Mouse (Mus musculus) layer of hippocampus, adult 9-11 months (tissue): ENCODE data around the gene Scaf8.

Source experiments
- DNase-seq: peaks from one replicate; pipeline ENCODE4 v3.0.0; 2022

The Scaf8 gene

DNA sequence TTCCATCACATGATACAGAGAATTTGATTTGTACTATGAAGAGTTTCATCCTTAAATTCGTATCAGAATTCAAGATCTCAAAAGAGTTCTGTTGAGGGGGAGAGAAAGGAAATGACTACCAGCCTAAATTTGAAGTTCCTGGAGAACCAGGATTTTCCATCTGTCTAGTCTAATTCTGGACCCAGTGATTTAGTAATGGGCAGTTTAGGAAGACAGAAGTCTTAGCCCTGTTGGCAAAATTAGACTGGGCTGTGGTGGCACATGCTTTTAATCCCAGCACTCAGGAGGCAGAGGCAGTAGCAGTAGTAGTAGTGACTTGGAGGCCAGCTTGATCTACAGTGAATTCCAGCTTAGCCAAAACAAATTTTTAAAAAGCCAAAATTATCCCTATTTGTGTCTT, 93.7 kb downstream of the Scaf8 start:
- no peak for DNase-seq

DNA sequence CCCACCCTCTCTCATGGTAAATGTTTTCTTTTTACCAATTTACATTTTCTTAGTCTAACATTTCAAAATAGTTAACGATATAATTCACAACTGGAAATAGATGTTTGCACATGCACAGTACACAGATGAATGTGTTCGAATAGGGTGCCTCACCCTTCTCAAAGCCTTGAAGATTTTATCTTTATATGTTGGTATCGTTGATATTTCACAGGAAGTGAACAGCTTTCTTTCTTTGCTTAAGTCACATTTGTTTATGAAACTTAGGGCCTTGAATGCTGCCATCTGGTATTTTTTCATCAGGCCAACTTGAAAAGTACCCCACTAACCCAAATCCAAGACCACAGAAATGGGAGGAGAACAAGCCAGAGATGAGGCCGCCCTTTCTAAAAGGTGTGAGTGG, 94.8 kb downstream of the Scaf8 start:
- DNase-seq, result no peak

DNA sequence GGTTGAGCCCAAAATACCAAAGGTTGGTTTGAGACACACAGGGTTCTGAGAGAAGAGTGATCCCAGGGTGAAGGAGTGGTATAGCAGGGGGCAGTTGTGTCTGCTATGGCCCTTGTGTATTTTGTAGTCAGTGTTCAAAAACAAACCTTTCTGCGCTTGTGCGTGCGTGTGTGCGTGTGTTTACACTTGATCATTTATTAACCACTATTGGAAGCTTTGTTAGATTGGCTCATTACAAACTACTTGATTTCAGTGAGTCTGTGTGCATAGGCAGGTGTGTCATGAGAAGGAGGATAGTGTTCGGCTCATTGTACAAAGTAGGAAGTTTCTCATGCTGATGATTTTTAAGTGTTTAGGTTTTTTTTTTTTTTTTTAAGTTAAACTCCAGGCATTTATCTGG, 95.4 kb downstream of the Scaf8 start:
- DNase-seq, result no peak

DNA sequence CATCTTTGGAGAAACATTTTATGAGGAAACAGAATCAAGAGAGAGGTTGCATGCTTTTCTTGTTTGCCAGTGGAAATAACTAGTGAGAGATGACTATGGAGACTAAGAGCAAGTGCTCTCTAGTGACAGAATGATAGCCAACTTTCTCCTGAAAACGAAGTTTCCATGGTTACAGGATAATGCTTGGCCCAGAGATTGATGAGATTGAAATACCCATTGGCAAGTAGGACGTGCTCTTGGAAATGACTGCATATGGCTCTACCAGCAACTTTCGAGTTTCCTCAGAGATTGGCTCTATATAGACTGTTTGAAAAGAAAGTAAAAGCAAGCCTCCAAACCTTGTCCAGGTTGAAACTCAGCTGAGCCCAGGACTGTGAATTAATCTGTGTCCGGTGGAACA, 97.3 kb downstream of the Scaf8 start:
- no peak for DNase-seq

- no peak for DNase-seq
Measured at GRCm38 (mm10) chr17:3212886-3213285, 98.1 kb downstream of the Scaf8 start.

GRCm38 (mm10) chr17:3214852-3215251, 100.1 kb downstream of the Scaf8 start:
- no peak for DNase-seq

GRCm38 (mm10) chr17:3217023-3217422, 102.3 kb downstream of the Scaf8 start:
- no peak for DNase-seq

DNA sequence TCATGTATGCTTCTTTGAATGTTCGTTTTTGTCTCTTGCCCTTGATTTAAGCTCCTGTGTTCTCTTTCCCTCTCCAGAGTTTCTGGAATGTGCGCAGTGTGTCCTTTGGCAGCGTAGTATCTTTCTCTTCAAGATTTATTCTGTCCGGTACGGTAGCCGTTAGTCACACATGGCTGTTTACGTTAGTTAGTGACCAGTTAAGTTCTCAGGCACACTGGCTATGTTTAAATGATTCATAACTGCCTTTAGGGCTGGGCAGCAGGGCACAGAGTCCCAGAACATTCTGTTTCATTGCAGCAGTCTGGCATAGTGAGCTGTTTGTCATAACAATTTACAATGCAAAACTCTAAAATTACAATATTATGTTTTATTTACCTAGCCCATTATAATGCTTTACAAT, 103.6 kb downstream of the Scaf8 start:
- no peak for DNase-seq

- peak; percentile 84 for DNase-seq
Measured at GRCm38 (mm10) chr17:3218916-3219315, 104.1 kb downstream of the Scaf8 start.

DNA sequence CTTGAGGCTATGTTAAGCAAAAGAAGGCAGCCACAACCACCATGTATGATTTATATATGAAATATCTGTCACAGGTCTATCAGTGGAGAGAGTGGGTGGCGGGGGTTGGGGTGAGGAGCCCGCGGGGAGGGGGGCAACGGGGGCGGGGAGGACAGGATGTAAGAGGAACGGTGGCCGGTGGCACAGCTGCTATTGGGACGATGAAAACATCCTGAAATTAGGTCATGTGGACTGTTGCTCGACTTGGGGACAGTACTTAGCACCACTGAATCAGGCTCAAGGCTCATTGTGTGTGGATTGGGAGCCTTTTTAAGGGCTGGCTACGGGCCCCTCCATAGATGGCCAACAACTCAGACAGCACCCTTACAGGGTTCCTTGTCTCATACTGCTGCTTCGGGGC, 105.4 kb downstream of the Scaf8 start:
- DNase-seq, result no peak

DNA sequence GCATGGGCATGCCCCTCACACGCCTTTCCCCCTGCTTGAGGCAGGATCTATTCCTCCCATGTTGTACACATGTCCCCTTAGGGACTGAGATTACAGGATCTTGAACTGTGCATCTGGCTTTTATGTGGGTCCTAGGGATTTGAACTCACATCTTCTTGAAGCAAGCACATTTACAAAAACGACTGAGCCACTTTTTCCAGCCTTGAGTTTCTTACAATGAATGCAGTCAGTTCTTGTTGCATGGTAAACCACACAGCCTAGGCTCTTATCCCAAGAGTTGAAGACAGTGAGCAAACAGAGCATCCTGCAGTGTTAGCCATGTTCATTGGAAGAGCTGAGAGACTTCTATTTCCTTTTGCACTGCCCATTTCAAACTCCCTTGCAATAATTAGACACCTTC, 108.3 kb downstream of the Scaf8 start:
- DNase-seq, result no peak

- no peak for DNase-seq
Measured at GRCm38 (mm10) chr17:3223721-3224120, 108.9 kb downstream of the Scaf8 start.

GRCm38 (mm10) chr17:3224383-3225106, 109.8 kb downstream of the Scaf8 start:
- DNase-seq, result peak; percentile 75

DNA sequence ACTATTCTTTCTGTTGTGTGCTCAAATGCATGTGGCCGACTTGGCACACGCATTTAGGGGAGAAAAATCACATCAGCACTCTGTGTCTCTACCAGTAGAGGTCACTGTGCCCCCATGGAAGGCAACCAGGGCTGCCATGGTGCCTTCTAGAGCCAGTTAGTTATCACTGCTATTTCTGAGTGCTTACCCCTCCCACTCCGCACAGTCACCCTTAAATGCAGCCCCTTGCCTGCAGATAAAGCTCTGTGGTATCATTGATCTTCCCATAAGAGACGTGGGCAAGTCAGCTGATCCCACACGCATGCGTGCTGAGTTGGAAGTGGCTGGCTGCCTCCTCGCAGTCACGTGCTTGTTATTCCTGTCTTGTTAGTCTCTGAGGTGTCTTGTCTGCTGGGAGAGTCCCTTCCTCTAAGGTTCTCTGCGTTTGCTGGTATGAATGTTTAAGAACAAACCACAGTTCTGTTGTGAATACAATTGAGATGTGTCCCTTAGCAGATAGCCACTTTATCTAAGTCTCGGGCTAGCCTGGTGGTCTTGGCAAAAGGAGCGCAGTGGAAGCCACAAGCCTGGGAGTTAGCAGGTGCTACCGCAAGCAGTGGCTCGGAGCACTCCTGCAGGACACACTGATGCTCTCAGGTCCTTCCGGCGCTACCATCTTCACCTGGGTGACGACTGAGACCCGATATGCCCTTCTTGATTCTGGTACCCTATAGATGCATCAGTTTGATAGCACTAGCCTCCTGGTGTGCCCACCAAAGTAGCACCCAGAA, 115.6 kb downstream of the Scaf8 start:
- DNase-seq, result peak; percentile 74

- DNase-seq, result no peak
Measured at GRCm38 (mm10) chr17:3232626-3233025, 117.9 kb downstream of the Scaf8 start.

- DNase-seq, result no peak
Measured at GRCm38 (mm10) chr17:3243672-3244071, 128.9 kb downstream of the Scaf8 start.

- DNase-seq, result no peak
Measured at GRCm38 (mm10) chr17:3244881-3245739, 130.3 kb downstream of the Scaf8 start.

GRCm38 (mm10) chr17:3246665-3247370, 132.0 kb downstream of the Scaf8 start:
- DNase-seq, result no peak
